Mouse (Mus musculus): Measurements from ENCODE around the gene Slc27a1.

DNA sequence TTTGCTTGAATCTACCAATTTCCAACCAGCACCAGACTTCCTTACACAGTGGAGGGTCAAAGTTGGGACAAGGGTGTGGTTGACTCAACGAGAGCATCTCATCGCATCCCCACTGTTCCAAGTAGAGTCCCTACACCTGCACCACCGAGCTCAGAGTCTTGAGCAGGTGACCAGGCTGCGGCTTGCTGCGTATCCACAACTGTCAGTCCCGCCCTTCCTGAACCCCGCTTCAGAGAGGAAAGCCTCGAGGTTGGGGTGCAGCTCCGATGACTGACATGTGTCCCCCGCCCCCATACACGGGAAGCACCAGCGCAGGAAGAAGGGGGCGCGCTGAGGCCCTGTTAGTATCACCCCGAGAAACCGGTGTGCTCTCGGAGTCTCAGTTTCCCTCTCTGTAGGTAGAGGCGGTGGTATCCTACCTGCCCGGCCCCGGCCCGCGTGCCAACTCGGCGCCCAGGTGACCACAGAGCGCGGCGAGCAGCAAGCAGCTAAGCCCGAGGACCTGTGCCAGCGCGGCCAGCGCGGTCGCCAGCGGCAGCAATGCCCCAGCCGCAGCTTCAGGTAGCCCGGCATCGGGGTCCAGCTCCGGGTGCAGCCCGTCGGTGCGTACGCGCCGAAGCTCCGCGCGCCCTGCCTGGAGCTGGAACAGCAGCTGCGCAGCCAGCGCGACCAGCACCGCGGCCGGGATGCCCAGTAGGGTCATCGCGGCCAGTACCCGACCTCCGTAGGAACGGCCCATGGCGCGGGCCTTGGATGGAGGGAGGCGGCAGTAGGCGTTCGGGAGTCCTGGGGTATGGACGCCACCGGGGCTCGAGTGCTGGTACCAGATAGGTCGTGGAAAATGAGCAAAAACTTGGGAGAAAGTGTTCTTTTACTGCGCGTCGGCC, 10.4 kb upstream of the Slc27a1 start, which contains the start of gene Tmem221:
- TF ChIP-seq CTCF (IDR thresholded peaks at IDR 0.05; ENCODE audit: low read depth, low read length) (peak; percentile 17), POLR2A (IDR thresholded peaks at IDR 0.05; ENCODE audit: insufficient read depth, low read length) (peak; percentile 53)
